Mouse (Mus musculus) ovary, postnatal 36 days (tissue): Measurements from ENCODE around the gene Pde2a.
A peak's percentile ranks its signal among the peaks of the same experiment; 100 is the strongest.

Experiments used
- DNase-seq: peaks from one replicate; pipeline ENCODE4 v3.0.0; 2022; ENCODE audit warnings: low spot score, mixed read lengths

Gene Pde2a

DNA sequence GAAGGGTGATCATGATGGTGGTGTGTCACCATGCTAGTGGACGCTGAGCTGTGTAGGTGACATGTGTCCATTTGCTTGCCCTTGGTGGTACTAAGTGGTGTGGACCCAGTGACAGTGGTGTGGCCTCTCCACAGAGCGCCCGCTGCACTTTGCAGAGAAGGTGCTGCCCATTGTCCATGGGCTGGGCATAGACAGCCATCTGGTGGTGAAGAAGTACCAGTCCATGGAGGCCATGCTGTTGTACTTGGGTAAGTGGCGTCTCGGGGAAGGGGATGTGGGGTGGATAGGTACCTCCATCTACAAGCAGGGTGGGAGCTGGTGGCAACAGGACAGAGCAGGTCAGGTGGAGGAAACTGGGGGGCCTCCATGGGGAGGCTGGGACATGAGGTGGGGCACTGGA, 17.7 kb upstream of the Pde2a start:
- DNase-seq: no peak

DNA sequence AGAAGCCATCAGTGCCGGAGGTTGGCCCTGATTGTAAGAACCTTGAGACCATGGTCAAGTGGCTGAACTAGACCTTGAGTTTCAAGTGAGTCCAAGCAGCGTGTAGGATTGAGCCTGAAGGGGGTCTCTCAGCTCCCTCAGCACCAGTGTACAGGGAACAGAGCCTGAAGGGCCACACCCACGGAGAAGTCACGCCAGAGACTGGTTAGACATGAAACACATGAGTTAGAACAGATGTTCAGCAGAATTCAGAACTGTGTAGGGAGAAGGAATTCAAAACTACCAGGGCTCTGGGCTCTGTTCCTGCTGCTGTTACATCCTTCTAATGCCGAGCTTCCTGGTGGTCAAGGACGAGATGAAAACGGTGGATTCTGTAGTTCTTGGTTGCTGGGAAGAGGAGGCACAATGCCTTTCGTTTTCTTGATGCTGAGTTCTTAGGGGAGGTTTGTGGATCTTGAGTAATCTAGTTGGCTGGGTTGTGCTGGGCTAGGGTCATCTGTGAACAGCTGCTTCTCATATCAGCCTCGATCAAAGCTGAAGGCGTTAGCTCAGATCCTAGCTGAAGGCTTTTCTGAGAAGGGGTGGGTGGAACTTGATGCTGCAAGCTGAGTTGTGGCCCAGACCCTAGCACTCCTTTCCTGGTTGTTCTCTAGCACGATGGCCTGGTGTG, 11.1 kb upstream of the Pde2a start, which contains the start of gene Gm45837:
TSS of gene Gm45837 (plus strand) at position 620 of the 670 bp plus-strand sequence.
- no peak for DNase-seq

DNA sequence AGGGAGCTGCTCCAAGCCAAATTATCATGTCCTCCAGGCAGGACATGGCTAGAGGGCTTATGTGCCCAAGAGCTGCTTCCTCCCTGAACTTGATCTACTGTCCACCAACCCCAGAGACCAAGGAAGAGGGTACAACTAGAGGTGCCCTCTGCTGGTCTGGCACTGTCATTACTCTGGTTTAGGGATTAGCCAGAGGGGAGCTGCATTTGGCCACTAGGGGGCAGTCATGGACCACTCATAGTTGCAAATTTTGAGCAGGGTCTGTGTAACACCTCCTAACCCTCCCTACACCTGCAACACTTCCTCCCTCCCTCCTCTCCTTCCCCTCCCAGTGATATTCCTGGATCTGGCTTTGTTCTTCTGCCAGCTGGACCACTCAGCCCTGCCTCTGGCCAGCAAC, 8.7 kb upstream of the Pde2a start:
- peak; percentile 74 for DNase-seq

DNA sequence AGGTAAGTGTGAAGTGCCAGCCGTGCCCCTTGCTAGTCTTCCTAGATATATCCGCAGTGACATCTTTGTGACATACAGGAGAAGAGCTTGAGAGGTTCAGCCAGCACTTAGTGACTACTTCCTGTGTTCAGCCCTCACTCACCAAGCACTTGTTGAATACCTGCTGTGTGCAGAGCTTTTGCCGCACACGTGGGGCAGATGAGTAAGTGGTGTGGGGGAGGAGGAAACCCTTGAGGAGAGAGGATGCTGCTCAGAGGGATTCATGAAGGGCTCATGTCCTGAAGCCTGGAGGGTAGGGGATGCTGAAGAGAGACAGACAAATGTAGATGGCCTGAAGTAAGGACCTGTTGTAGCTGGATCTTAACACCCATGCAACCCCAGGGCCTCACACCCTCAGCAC, 7.3 kb upstream of the Pde2a start:
- DNase-seq: no peak

DNA sequence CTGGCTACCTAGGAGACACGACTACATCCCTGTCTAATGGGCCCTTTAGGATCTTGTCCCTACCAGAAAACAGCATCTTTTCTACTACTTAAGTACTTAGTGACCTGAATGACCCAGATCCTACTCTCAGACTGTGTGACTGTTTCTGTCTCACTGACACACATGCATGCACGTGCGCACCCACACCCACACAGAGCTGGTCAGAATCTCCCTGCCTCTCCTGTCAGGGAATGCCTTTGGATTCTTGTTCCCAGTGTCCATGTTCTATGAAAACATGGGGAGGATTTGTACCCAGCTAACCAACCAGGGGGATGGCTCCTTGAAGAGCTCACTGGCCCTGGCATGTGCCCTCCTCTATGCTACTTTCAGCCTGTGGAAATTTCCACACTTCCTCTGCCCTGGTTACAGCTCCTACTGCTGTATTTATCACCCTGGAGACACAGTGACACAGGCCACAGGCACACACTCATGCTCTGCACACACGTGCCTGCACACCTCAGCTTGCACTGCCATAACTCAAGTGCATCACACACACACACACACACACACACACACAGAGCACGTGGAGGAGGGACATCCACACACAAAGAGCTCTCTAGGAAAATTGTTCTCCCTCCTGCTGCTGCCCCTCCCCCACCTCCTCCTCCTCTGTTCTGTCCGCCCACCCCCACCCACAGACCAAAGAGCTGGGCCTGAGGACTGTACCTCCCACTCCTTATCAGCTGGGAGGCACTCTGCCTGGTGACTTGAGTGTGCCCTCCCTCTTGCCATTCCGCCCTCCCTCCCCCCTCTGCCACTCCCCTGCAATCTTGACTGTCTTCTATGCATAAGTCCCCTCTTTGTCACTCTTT, 6.6 kb upstream of the Pde2a start:
- no peak for DNase-seq

DNA sequence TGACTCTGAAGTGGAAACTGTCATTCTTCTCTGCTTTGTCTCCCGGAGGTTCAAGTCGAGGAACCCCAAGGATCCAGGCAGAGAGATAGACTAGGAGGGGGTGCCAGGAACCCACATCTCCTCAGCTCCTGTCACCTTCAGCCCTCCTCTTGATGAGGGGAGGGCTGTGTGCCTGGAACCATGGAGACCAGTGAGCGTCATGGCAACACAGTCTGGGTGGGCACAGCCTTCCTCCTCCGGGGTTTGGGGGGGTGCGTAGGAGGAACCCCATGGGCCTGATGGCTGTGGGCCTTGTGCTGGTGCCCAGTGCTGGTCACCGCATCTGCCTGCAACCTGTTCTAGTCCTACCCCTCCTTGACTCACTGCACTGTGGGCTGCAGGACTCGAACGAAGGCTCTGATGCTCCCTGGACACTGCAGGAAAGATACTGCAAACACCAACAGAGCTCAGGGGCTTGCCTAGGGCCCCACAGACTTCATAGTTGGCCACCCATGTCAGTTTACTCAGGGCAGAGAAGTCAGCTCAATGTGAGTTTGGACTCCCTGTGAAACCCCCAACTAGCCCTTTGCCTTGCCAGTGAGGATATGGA, 5.9 kb upstream of the Pde2a start:
- no peak for DNase-seq

DNA sequence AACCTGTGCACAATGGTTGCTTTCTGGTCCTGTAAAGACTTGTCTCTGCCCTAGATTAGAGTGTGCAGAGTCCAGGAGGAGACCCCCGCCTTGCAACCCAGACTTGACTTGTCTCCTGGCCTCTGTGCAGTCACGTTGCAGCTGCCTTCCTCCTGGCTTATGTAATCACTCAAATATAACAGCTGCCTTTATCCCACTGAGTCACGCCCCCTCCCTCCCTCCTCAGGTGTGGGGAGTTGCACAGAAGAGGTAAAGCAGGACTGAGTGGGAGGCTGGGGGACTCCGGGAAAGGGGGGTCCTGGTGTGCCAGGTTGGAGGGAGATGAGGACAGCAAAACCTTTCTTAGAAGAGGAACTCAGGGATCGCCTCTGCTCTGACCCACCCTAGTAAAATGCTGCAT, 5.1 kb upstream of the Pde2a start:
- DNase-seq: no peak

DNA sequence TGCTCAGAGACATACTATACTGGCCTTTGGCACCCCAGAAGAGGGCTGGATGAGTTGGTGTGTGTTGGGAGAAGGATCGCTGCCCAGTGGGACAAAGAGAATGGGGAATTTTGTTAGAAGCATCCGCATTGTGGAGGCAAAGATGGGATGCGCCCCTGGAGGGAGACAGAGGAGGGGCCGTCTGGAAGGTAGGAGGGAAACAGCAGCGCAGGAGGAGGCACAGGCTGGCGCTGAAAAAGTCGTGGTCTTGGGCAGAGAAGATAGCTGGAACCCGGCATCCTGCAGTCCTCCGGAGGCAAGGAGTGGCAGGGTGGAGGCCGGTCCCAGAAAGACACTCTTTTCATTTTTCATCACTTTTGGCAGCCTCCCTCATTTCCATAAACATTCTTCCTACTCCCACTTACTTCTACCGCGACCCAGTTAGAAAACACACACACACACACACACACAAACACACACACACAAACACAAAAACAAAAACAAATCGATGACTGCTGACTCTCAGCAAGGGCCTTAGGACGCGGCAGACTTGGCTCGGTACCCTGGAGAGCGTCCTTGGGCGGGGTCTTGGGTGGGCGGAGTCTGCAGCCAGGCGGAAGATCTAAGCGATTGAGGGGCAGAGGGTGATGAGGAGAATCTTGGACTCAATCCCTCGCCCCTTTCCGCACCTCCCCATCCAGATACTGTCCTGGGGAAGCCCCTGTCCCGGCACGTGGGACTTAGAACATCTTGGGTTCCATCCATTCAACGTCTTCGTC, 2.3 kb upstream of the Pde2a start:
- no peak for DNase-seq

DNA sequence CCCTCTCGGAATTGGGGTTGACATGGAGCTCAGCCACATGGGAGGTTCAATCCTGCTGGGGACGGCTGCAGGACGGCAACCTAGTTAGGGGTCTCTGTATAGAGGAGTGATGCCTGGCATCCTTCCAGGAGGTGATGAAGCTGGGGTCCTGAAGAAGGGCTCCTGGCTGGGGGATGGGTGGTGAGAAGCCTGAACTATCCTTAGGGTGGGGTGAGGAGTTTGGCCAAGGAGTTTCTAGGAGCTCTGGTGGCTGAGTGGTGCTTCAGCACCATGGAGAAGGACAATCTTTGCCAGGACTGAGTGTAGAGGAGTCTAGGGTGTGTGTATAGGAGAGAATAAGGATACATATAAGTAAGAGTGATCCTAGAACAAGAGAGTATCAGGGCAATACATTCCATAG, 578 bp downstream of the Pde2a start:
- no peak for DNase-seq

DNA sequence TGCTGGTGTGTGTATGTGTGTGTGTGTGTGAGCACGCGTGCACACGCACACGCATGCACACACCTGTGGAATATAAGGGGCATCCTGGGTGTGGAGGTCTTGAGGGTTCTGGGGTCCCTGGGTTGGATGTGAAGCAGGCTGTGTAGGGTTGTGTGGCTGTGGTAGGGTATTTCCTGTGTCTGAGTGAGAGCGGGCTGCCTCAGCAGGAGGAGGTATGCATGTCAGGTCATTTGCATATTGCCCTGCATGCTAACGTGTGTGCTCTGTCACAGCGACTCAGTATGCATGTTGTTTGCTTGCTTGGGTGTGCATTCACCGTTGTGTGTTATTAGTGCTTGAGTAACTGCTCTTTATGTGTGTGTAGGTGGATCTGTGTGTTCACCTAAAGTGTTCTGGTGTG, 1.2 kb downstream of the Pde2a start:
- DNase-seq: no peak

DNA sequence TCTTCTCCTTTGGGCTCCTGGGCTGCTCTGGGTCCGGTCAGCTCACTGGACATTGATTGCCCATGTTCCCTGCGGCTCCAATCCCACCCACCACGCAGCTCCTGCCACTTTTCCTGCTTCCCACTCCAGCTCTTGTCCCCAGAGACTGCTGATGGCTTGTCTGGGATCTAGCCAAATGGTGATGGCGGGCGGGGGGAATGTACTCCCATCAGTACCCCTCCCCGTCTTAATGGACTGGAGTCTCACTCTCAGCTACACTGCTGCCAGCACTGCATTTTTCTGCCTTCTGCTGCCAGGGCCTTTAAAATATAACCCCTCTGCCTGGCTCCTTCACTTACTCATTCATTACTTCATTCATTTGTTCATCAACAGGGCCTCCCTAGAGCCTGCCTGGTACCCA, 2.5 kb downstream of the Pde2a start:
- no peak for DNase-seq

DNA sequence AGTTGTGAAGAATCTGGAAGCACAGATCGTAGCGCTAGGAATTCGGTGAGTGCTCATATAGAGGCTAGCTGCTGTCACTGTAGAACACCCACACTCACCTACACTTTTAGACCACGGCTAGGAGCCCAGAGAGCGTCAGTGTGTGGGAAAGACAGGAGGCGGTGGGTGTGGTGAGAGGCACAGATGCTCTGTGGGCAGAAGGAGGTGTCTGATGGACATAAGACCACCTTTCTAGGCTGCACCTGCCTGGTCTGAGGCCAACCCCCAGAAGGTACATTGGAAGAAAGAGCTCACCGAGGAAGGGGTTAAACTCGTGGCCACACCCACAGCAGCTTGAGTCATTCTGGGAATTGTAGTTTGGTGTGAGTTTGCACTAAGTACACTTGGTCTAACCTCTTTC, 5.2 kb downstream of the Pde2a start:
- DNase-seq: no peak

DNA sequence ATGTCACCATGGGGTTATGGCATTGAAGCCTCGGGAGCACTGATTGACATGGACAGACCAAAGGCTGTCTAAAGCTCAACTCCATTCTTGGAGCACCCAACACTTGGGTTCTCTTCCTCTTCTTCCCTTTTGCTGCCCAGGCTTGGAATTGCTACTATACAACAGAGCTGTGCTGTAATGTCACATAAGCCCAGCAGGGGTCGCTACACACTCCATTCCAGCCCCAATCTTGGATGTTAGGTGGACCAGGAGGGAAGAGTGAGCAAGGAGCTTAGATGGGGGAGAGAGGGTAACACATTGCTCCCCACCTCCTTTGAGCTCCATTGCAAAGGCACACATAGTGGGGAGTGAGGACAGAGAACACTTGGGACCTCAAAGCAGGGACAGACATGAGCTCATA, 6.2 kb downstream of the Pde2a start:
- no peak for DNase-seq

DNA sequence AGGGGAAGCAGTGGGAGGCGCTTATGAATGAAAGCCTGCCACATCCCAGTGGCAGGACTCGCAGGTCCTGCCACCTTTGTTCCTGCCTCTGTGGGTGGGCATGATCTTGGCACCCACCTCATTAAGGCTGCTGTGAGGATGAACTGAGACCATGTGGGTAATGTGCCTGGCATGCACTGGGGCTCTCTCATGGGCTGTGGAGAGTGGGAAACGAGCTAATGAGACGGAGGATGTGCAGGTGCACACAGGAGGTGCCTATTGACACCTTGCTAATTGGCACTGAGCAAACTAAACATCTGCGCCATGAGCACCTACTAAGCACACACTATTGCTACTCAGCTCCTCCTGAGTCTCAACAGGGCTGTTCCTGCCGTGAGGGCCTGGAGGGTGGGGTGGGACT, 13.5 kb downstream of the Pde2a start:
- no peak for DNase-seq

DNA sequence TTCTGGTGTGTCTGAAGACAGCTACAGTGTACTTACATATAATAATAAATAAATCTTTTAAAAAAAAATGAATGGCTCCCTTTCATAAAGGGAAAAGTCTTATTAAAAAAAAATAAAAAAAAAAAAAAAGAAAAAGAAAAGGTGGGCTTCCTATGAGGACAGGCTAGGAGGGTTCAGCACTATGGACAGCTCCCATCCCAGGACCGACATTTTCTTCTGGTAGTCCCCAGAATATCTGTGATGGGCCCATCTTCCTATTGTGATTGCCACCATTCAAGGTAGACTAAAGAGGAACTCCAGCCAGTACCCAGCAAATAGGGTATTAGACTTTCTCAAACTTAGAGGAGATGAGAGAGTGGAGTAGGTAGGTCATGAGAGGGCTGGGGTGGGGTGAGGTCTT, 16.4 kb downstream of the Pde2a start:
- no peak for DNase-seq

DNA sequence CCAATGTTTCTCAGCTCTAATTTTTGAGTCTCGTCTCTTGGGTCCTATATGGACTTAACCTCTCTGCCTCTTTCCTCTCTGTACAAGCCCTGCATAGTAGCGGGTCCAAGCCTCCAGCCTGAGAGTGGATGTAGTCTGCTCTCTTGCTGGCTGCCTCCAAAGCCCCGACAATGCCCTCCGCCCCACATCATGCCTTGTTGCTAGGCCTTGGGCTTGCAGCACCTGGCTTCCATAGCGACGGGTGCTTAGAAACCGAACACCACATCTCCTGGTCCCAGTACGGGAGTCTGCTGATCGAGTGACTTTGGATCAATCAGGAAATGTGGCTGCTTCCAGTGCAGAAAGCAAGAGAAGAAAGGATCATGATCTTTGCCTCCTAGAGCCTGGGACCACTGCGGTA, 21.6 kb downstream of the Pde2a start:
- DNase-seq: no peak

DNA sequence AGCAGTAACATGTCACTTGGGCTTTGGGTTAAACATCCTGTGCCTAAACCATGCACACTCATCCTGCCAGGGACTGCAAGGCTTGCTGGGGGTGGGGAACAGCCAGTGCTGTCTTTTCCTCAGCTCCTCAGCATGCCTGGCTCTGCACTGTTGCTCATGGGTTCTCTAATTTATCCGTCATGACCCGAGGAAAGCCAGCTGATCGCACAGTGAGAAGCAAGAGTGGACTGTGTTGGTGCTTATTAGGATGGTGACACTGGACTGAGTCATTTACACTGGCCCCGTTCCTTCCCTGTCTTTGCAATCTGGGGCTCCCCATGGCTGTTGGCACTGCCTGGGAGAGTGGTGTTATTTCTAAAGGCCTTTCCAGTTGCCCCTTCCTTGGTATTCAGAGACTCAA, 22.7 kb downstream of the Pde2a start:
- no peak for DNase-seq

DNA sequence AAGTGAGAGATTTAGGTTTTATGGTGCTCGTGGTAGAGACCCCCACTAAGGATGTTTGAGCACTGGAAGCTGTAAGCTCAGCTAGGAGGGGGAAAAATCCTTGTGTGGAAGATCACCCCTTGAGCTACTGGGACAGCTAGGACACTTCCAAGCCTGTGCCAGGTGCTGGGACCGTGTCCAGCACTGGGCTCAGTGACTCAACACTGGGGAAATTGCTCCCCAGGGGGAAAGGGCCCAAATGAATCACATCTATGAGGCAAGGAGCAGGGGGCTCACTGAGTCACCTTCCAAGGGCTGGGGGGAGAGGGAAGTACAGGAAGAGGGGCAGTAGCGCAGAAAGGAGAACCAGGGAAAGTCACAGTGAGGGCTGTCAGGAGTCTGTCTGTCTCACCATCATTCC, 28.4 kb downstream of the Pde2a start:
- no peak for DNase-seq

DNA sequence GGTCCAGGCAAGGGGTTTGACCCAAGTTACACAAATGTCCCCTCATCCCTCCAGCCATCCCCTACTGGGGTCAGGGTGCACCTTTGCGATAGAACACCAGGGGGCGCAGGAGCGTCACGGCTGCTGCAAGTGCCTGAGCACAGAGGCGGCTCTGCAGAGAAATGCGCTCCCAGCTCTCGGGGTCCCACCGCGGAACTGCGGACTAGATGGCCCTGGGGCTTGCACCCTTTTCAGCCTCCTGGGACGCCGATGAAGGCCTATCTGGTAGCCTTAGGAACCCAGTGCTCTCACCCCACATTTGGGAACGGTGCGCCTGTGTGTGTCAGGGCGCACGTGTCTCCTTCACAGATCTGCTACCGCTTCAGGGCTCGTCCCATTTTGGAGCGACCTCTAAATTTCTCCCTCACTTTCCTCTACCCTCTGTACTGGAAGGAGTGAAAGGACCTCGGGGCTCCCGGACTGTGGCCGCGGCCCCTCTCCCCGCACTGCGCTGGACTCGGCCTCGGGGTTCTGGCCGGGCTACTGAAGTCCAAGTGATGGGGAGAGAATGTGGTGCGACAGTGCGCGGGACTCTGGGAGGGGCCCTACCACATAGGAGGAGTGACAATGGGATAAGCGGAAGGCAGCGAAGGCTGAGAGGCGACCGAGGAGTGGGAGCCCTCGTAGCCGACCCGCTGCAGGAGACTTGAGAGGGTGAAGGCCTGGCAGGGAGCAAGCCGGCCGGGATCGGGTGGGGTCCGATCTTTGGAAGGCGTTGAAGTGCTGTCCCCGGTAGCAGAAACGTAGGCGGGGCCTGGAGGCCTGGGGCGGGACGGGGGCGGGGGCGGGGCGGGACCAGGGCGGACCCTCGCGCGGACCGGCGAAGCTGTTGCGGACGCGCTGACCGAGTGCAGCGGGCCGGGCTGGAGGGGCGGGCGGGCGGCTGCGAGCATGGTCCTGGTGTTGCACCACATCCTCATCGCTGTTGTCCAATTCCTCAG, 29.2 kb downstream of the Pde2a start:
- peak; percentile 85 for DNase-seq

DNA sequence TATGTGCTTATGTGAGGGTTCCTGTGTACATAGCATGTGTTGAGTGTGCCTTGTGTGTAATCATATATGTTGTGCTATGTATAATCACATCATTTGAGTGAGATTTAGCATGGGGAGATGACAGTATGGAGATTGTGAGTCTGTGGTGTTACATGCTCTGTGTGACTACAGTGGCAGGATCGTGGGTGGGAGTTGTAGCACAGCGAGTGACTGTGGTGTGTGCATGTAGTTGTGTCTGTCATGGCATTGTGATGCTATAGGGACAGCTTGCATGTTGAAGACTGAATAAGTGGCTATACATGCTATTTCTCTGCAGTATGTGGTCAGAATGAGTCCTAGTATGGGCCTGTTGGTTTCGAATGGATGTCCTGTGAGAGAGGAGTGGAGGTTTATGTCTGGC, 31.2 kb downstream of the Pde2a start:
- no peak for DNase-seq

DNA sequence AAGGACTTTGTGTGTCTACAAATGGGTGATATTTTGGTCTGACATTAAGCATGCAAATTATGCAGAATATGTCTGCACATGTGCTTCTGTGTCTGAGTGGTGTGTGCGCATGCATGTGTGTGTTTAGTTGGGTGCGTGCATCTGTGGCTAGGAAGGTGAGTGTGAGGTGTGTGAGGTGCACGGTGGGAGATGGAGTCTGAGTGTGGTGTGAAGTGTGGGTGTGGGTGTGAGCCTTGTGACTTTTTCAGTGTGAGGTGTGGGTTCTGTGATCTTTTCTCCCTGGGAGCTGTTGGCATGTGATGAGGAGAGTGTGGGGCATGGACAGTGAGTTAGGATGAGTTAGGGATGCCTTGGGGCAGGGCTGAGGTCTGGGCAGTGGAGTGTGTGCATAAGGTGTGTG, 31.8 kb downstream of the Pde2a start:
- DNase-seq: no peak
